Mouse (Mus musculus) frontal cortex, postnatal 14 days (tissue): ENCODE measurements around the gene Olfr60.

Source experiments
- DNase-seq, 2 experiments: peaks; one replicate each; pipeline ENCODE4 v3.0.0; 2022; ENCODE audit warnings: low spot score in 2 of 2

The Olfr60 gene

GRCm38 (mm10) chr7:140361571-140361970, at the start of gene Olfr60:
Olfr60 (minus strand) TSS chr7:140361671.
- no peak for DNase-seq

DNA sequence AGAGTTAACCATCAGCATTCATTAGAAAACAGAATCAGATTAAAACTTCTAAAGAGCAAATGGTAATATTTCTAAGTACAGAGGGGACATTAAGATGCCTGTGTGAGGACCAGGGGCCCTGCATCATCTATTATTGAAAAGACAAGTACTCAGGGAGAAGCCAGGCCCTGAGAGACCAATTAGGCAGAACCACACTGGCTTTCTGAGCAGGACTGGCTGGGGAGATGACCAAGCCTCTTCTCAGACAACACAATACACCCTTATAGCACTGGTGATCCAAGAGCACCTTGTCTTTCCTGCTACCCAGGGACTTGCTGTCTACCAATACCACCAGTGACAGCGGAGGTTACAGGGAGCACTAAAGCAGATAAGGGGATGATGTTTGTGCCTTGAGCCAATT, 41.3 kb upstream of the Olfr60 start, which contains the start of gene Olfr531:
Gene Olfr531 (minus strand): TSS at position 101 of the 400 bp plus-strand sequence.
- no peak for DNase-seq

DNA sequence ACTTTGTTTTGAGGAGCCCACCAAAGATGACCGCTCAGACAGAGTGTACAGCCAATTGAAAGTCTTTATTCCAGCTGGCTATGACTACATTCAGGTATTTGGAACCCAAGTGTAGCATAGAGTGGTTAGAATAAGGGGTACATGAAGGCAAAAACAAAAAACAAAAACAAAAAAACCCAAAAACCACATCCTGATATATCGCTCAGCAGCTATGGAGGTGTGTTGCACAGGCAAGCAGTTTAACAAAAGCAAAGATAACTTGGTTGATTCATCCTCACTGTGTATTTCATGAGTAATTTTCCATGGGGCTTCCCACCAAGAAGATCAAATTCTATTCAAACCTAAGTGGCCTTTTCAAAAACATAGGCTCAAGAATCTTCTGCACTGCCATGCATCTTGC, 15.4 kb upstream of the Olfr60 start:
- no peak for DNase-seq

- no peak for DNase-seq
Observed at GRCm38 (mm10) chr7:140376231-140376630, 14.8 kb upstream of the Olfr60 start, which contains the start of gene Olfr530. Olfr530 (minus strand) TSS chr7:140376331.

DNA sequence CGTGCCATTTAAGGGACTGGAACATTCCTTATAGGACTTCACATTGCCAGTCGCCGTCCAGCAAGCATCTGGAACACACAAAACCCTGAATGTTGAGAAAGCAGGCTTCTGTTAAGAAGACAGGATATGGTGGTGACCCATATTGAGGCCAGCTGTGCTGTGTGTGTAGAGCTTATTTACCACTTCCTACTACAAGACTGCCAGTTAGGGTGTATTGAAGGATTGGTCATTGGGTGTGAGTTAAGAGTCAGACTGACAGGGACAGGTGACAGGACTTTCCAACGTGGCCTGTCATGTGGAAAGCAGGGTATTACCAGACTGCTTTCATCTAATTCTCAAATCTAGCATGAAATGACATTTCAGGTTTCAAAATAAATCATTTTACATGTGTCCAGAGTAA, 12.8 kb upstream of the Olfr60 start:
- DNase-seq: no peak

GRCm38 (mm10) chr7:140333717-140334116, 27.8 kb downstream of the Olfr60 start, which contains the start of gene Olfr527:
Olfr527 (plus strand) TSS chr7:140334017.
- no peak for DNase-seq

- no peak for DNase-seq
Observed at GRCm38 (mm10) chr7:140329766-140330304, 31.6 kb downstream of the Olfr60 start.

GRCm38 (mm10) chr7:140321135-140321534, 40.3 kb downstream of the Olfr60 start:
- DNase-seq: no peak

GRCm38 (mm10) chr7:140320558-140320957, 40.9 kb downstream of the Olfr60 start, which contains the start of gene Olfr525:
Olfr525 (plus strand) TSS chr7:140320858.
- DNase-seq: no peak

DNA sequence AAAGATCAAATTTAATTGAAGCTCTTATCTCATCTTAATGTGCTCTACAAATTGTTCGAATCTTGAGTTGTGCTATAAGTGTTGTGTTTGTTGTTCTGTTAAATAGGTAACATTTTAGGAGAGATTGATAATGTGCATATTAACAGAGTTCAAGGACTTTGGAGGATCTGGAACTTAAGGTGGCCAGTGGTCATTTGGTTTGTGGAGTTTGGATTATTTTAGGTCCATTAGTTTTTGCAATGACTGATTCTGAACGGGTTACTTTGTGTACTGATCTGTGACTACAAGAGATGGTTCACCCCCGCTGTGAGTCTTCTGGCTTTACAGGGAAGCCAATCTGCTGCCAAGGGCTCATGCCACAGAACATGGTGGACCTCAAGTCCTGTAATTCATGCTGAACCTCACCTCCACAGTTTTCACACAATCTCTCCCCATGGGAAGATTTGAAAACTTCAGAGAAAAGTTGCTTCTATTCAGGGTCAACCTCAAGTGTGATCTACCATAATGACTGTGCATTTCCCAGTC, 41.5 kb downstream of the Olfr60 start:
- no peak for DNase-seq

DNA sequence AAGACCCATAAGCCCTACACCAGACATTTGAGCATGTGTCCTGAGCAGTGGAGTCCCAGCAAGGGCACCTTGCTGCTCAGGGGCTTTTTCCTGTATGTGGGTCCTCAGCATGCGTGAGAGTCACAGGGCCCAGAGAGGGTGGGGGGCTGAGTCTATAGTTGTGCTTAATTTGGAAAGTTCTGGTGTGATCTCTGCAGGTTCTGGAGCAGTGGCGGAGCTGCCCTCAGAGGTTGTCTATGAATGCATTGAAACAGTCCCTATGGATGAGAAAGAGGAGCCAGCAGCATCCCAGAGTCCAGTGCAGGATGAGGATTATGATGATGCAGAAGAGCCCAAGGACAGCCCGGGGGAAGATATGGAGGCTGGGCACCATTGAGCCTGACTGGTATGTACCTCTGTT, 62.1 kb downstream of the Olfr60 start:
- no peak for DNase-seq

DNA sequence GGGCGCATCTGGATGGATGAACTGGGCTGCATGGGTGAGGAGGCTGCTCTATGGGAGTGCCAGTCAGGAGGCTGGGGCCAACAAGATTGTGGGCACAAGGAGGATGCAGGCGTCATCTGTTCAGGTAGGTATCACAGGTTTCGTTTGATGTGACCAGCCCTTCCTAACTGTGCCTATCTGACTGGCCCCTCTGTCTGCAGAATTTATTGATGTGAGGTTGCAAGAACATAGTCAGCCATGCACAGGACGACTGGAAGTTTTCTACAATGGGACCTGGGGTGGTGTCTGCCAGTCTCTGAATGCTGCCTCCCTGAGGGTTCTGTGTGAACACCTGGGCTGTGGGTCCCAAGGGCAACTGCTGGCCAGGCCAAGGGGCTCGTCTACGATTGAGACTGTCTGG, 64.6 kb downstream of the Olfr60 start:
- DNase-seq: no peak

DNA sequence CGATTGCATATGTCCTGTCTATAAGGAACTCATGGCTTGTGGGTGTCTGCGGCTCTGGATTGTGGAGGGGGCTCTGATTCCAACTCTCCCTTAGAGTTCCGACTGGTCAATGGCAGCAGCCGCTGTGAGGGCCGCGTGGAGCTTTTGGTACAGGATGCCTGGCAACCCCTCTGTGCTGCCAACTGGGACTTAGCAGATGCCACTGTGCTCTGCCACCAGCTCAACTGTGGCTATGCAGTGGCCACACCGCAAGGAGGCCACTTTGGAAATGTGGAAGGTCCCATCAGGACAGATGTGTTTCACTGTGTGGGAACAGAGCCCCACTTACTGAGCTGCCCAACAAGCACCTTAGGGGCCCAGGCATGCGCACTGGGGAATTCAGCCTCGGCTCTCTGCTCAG, 65.7 kb downstream of the Olfr60 start:
- no peak for DNase-seq
